Mouse (Mus musculus): Measurements from ENCODE around the gene Gm17087. TPM values are rescaled to one million over a fixed set of nuclear protein-coding genes. Genes with fewer than 3 reads are reported as not detected.
A peak's percentile ranks its signal among the peaks of the same experiment; 100 is the strongest.

Gm17087 gene
- polyA plus RNA-seq, 1 experiment from 2014 or later, result not detected

GRCm38 (mm10) chr17:8552346-8553035, 14.3 kb downstream of the Gm17087 start:
- WGBS (ENCODE audit: insufficient replicate concordance), result 66% methylated on average over 8 of the region's 8 CpGs
- DNase-seq, result no peak
- 0 out of 2 replicates have a peak, but pooled peaks cover 4% of the 10 kb centered on the region for H3K27me3 ChIP-seq (ENCODE audit: insufficient read depth, low read length)

GRCm38 (mm10) chr17:8551641-8552040, 15.1 kb downstream of the Gm17087 start:
- Histone ChIP-seq H3K27ac (ENCODE audit: low read depth) (no peak overlapping the region), H3K4me3 (ENCODE audit: low read depth, low read length) (no peak overlapping the region), H3K36me3 (replicated peaks; ENCODE audit: insufficient read depth, low read length) (no peaks in the 10 kb centered on the region), H3K9me3 (ENCODE audit: low read length) (no peaks in the 10 kb centered on the region), H3K4me2 (ENCODE audit: low read depth, low read length) (no peak overlapping the region), H3K9ac (replicated peaks) (no peak overlapping the region), H3K4me1 (ENCODE audit: insufficient read depth) (no peaks in the 10 kb centered on the region), H3K27me3 (ENCODE audit: insufficient read depth, low read length) (0 out of 2 replicates have a peak, but pooled peaks cover 4% of the 10 kb centered on the region)
- WGBS (ENCODE audit: insufficient replicate concordance), result 63% methylated on average over 3 of the region's 3 CpGs
- TF ChIP-seq CTCF (IDR thresholded peaks at IDR 0.05; ENCODE audit: low read depth), result no peak
- TF ChIP-seq EP300 (IDR thresholded peaks at IDR 0.05; ENCODE audit: low read depth), result no peak
- no peak for DNase-seq
- no peak for ATAC-seq

More at GRCm38 (mm10) chr17:8552346-8553035, 14.3 kb downstream of the Gm17087 start:
- no peak for ATAC-seq
- Histone ChIP-seq H3K9ac (replicated peaks) (no peak overlapping the region), H3K4me1 (ENCODE audit: insufficient read depth) (no peaks in the 10 kb centered on the region), H3K27ac (ENCODE audit: low read depth) (no peak overlapping the region), H3K36me3 (replicated peaks; ENCODE audit: insufficient read depth, low read length) (no peaks in the 10 kb centered on the region), H3K4me3 (ENCODE audit: low read depth, low read length) (no peak overlapping the region), H3K4me2 (ENCODE audit: low read depth, low read length) (no peak overlapping the region), H3K9me3 (ENCODE audit: low read length) (no peaks in the 10 kb centered on the region)
- TF ChIP-seq EP300 (IDR thresholded peaks at IDR 0.05; ENCODE audit: low read depth) (no peak), CTCF (IDR thresholded peaks at IDR 0.05; ENCODE audit: low read depth) (no peak)

- no peaks in the 10 kb centered on the region for H3K9me3 ChIP-seq (ENCODE audit: low read length)
- no peak overlapping the region for H3K9ac ChIP-seq (replicated peaks)
- ATAC-seq, result no peak
- WGBS (ENCODE audit: insufficient replicate concordance), result 69% methylated on average over 4 of the region's 4 CpGs
- H3K36me3 ChIP-seq (replicated peaks; ENCODE audit: insufficient read depth, low read length), result no peaks in the 10 kb centered on the region
- H3K4me2 ChIP-seq (ENCODE audit: low read depth, low read length), result no peak overlapping the region
- H3K4me1 ChIP-seq (ENCODE audit: insufficient read depth), result no peaks in the 10 kb centered on the region
- 0 out of 2 replicates have a peak, but pooled peaks cover 4% of the 10 kb centered on the region for H3K27me3 ChIP-seq (ENCODE audit: insufficient read depth, low read length)
- no peak for DNase-seq
- TF ChIP-seq EP300 (IDR thresholded peaks at IDR 0.05; ENCODE audit: low read depth) (no peak), CTCF (IDR thresholded peaks at IDR 0.05; ENCODE audit: low read depth) (no peak)
- no peak overlapping the region for H3K4me3 ChIP-seq (ENCODE audit: low read depth, low read length)
- H3K27ac ChIP-seq (ENCODE audit: low read depth), result no peak overlapping the region
Observed at GRCm38 (mm10) chr17:8548733-8549132, 18.0 kb downstream of the Gm17087 start.

GRCm38 (mm10) chr17:8546366-8546765, 20.4 kb downstream of the Gm17087 start:
- Histone ChIP-seq H3K27me3 (ENCODE audit: insufficient read depth, low read length) (0 out of 2 replicates have a peak, but pooled peaks cover 4% of the 10 kb centered on the region), H3K4me1 (ENCODE audit: insufficient read depth) (no peaks in the 10 kb centered on the region), H3K4me3 (ENCODE audit: low read depth, low read length) (no peak overlapping the region), H3K9me3 (ENCODE audit: low read length) (no peaks in the 10 kb centered on the region), H3K9ac (replicated peaks) (no peak overlapping the region), H3K27ac (ENCODE audit: low read depth) (no peak overlapping the region), H3K4me2 (ENCODE audit: low read depth, low read length) (no peak overlapping the region), H3K36me3 (replicated peaks; ENCODE audit: insufficient read depth, low read length) (no peaks in the 10 kb centered on the region)
- TF ChIP-seq EP300 (IDR thresholded peaks at IDR 0.05; ENCODE audit: low read depth) (no peak), CTCF (IDR thresholded peaks at IDR 0.05; ENCODE audit: low read depth) (no peak)
- DNase-seq (no peak), ATAC-seq (no peak)
- 70% methylated on average over 9 of the region's 9 CpGs for WGBS (ENCODE audit: insufficient replicate concordance)

- no peak overlapping the region for H3K4me3 ChIP-seq (ENCODE audit: low read depth, low read length)
- no peak for DNase-seq
- no peak overlapping the region for H3K27ac ChIP-seq (ENCODE audit: low read depth)
- no peaks in the 10 kb centered on the region for H3K36me3 ChIP-seq (replicated peaks; ENCODE audit: insufficient read depth, low read length)
- TF ChIP-seq EP300 (IDR thresholded peaks at IDR 0.05; ENCODE audit: low read depth) (no peak), CTCF (IDR thresholded peaks at IDR 0.05; ENCODE audit: low read depth) (no peak)
- H3K4me1 ChIP-seq (ENCODE audit: insufficient read depth), result no peaks in the 10 kb centered on the region
- H3K4me2 ChIP-seq (ENCODE audit: low read depth, low read length), result no peak overlapping the region
- H3K27me3 ChIP-seq (ENCODE audit: insufficient read depth, low read length), result no peaks in the 10 kb centered on the region
- H3K9me3 ChIP-seq (ENCODE audit: low read length), result no peaks in the 10 kb centered on the region
- no peak overlapping the region for H3K9ac ChIP-seq (replicated peaks)
- no peak for ATAC-seq
- WGBS (ENCODE audit: insufficient replicate concordance), result 79% methylated on average over 14 of the region's 14 CpGs
Observed at GRCm38 (mm10) chr17:8541974-8542538, 24.7 kb downstream of the Gm17087 start.

GRCm38 (mm10) chr17:8538102-8538501, 28.6 kb downstream of the Gm17087 start:
- WGBS (ENCODE audit: insufficient replicate concordance), result 62% methylated on average over 3 of the region's 3 CpGs
- no peak for DNase-seq
- Histone ChIP-seq H3K4me2 (ENCODE audit: low read depth, low read length) (no peak overlapping the region), H3K9me3 (ENCODE audit: low read length) (no peaks in the 10 kb centered on the region), H3K36me3 (replicated peaks; ENCODE audit: insufficient read depth, low read length) (no peaks in the 10 kb centered on the region), H3K9ac (replicated peaks) (no peak overlapping the region), H3K27me3 (ENCODE audit: insufficient read depth, low read length) (no peaks in the 10 kb centered on the region), H3K4me3 (ENCODE audit: low read depth, low read length) (no peak overlapping the region), H3K27ac (ENCODE audit: low read depth) (no peak overlapping the region), H3K4me1 (ENCODE audit: insufficient read depth) (no peaks in the 10 kb centered on the region)
- no peak for ATAC-seq
- TF ChIP-seq EP300 (IDR thresholded peaks at IDR 0.05; ENCODE audit: low read depth) (no peak), CTCF (IDR thresholded peaks at IDR 0.05; ENCODE audit: low read depth) (peak; percentile 52)

All from liver, postnatal 0 days (tissue).